Mouse (Mus musculus) left cerebral cortex, adult 2 months (tissue): ENCODE measurements around the gene Crybg3. TPM values are rescaled to one million over a fixed set of nuclear protein-coding genes. Genes with fewer than 3 reads are reported as not detected.

Experiments
- DNase-seq, 2 experiments: peaks; one replicate each; pipeline ENCODE4 v3.0.0; 2021 to 2022; ENCODE audit warnings: low spot score in 2 of 2, mixed read lengths in 1 of 2; ENCODE audit errors: extremely low spot score in 1 of 2
- H3K27ac ChIP-seq: fragments of 200-600 bp; 2 replicates; pipeline ENCODE4 v1.8.1; 2022
- H3K4me3 ChIP-seq: fragments of 200-600 bp; 2 replicates; pipeline ENCODE4 v1.8.1; 2022
- CTCF ChIP-seq: fragments of 200-600 bp; IDR thresholded peaks from 2 replicates; pipeline ENCODE4 v1.8.1; 2022; ENCODE audit warnings: antibody characterized with exemption, mild to moderate bottlenecking, moderate library complexity
- intact Hi-C: fragments of 180-260 bp; cut with DNase I; formaldehyde crosslinking; loops from one replicate; pipeline ENCODE4 v1.15.1; 2025
- long read RNA-seq, 2 experiments: library from polyadenylated mRNA; stranded (forward); transcript quantifications; one replicate each; pipeline ENCODE4 v2.0.0; 2021; ENCODE audit warnings: borderline mapping rate in 2 of 2
- total RNA-seq, 2 experiments: library from RNA; stranded (reverse); gene quantifications; 2 replicates each; pipeline ENCODE4 v1.2.3; 2021

The Crybg3 gene
- 1 to 10 TPM; 4.9 TPM for total RNA-seq
- long read RNA-seq, experiment 1, full-length matches to known transcripts, result 1 of 2 reads
- long read RNA-seq, experiment 1, partial matches to known transcripts, result 0 of 2 reads
- long read RNA-seq, experiment 1, other reads (novel, unspliced or antisense), result 1 of 2 reads
- long read RNA-seq, experiment 2, full-length matches to known transcripts, result 1 of 1 reads
- long read RNA-seq, experiment 2, partial matches to known transcripts, result 0 of 1 reads
- long read RNA-seq, experiment 2, other reads (novel, unspliced or antisense), result 0 of 1 reads

DNA sequence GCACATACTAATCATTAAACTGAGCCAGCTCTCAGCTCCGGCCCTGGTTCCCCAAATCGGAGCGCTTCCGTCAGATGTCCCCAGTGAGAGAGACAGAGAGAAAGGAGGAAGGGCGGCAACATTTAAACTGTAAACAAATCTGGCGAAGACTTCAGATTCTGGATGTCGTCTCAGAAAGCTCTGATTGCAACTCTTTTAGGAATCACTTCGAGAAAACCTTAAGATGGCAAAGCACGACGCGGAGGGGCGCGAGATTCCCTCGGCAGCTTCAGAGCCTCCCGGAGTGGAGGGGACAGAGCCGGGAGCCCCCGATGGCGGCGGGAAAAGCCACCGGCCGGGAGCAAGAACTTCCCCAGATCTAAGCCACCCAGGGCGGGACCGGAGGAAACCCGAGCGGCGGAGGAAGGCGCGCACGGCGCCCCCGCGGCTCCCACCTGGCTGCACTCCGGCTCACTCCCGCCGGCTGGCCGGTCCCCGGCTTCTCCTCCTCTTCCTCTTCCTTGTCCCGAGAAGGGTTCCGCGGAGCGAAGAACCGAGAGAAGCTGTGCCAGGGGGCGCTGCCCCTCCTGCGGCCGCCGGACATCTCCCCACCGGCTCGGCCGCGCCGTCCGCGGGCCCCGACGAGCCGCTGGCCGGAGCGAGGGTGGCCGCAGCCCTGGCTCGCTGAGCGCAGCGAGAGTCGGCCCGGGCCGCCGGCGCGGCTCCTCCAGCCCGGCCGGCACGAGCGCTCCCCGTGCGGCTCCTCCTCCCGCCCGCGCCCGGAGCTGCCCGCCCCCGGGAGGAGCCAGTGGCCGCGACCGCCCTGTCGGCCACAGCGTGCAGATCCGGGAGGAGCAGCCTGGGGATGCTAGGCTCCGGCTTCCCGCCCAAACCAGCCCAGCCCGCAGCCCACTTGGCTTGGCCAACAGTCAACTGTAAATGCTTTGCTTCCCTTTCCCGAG is at the start of gene Crybg3:
Gene Crybg3, minus strand, starts transcription at position 669 of the 941 bp plus-strand sequence.
- Histone ChIP-seq H3K27ac (peak within 1 kb of the TSS; percentile 58), H3K4me3 (peak within 1 kb of the TSS; percentile 72)
- TF ChIP-seq CTCF, result no peak; the same call in none of the 2 replicates
- intact Hi-C loops, result loop anchor here (5.0 kb wide), 2 partner anchors 53 to 128 kb away; partner anchors contain the start of gene Riox2
- DNase-seq, result peak; percentile 57 to 69

DNA sequence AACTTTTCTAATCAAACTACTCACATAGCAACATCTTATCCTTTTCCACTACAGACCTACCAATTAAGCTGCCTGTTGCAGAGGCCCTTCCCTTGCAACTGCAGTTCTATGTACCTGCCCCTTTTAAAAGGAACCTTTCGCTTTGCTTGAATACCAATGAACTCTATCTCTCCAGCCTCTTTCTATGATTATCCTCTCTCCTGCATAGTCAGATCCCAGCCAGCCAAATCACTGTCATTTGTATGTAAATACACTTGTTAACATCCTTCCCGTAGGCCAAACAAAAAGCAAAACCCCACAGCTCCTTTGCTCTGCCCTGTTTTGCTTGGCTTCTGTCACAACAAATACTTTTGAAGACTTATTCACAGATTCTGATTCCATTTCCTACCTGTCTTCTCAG is 43.0 kb upstream of the Crybg3 start:
- Histone ChIP-seq H3K27ac (no peak overlapping the region), H3K4me3 (no peak overlapping the region)
- TF ChIP-seq CTCF, result no peak
- DNase-seq, result no peak
- intact Hi-C loops, result no loop called here

DNA sequence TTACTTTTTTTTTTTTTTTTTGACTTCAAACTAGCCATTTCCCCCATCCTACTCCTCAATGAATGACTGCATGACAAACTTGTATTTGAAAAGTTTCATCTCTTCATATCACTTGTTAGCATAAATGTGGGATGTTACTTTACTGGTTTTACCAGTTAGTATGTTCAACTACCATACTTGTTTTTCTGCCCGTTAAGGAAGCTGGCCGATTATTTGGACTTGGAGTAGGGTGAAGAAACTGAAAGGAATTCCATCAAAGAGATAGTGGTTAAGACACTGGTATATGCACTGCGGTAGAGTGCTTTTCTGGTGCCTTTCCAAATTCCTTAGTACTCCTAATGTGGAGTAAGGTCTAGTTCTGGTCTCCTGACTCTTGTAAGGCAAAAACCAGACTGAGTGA is 39.2 kb upstream of the Crybg3 start:
- intact Hi-C loops, result no loop called here
- H3K4me3 ChIP-seq, result peak overlapping the region; percentile 63
- TF ChIP-seq CTCF, result no peak
- DNase-seq, result no peak
- no peak overlapping the region for H3K27ac ChIP-seq

DNA sequence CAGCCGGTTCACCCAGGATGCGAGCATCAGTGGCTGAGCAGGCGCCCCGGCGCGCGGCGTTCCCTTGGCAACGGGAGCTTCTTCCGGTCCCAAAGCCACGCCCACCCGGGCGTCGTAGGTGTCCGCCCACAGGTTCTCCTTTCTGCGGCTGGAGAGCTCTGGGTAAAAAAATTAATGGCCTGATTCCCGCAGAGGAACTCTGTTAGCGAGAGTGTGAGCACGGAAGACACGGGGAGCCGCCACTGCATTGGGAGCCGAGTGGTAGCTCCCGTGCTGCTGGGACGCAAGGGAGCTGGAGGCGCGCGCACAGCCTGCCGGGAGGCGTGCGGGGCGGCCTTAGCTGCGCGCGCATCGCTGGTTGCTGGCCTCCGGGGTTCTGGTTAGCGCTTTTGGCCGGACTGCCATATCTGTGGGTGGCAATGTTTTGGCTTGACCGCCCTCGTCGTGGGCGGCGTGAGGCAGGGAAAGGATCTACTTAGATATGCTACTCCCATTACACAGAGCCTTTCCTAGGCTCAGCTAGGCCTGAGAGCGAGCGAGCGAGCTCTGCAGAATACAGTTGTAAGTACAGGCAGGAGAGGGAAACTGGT is 38.4 kb upstream of the Crybg3 start, which contains the start of gene Arl6:
Gene Arl6, minus strand, starts transcription at position 290 of the 590 bp plus-strand sequence.
- DNase-seq, result peak; percentile 94 to 95
- intact Hi-C loops, result no loop called here
- peak within 1 kb of the TSS; percentile 99 for H3K27ac ChIP-seq

DNA sequence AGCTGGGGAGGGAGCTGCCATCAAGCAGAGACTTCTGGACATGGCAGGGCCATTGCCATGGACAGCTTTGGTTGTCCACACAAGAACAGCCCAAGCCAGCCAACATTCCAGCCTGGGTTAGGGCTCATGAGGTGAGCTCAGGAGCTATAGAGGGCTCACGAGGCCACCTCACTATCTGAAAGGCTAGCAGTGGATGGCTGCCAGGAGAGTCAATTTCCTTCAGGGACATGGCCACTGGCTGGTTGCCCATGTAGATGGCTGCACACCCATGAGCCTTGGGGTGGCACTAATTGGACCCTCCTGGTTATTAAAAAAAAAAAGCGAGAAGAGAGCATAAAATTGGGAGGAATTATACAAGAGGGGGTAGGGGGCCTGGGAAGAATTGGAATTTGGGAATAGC is 33.8 kb upstream of the Crybg3 start:
- H3K27ac ChIP-seq, result no peak overlapping the region
- intact Hi-C loops, result no loop called here
- TF ChIP-seq CTCF, result no peak
- no peak overlapping the region for H3K4me3 ChIP-seq
- DNase-seq, result no peak

More for the DNA sequence above, 38.4 kb upstream of the Crybg3 start, which contains the start of gene Arl6:
- H3K4me3 ChIP-seq, result peak within 1 kb of the TSS; percentile 63
- no peak for TF ChIP-seq CTCF

DNA sequence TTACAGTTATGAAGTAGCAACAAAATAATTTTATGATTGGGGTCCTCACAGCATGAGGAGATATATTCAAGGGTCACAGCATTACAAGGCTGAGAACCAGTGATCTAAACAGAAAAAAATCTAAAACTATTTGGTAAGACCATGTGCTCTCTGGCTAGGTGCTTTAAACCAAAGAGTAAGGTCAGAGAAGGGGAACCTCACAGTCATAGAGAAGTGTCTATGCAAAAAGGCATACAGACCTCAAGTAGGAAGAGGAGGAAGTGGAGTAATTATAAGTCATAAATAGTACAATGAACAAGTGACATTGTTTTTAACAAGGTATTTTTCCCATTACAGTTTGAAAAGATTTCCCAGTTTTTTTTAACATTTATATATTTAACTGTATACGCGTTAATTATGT is 20.8 kb upstream of the Crybg3 start:
- no peak for DNase-seq
- H3K27ac ChIP-seq, result no peak overlapping the region
- H3K4me3 ChIP-seq, result no peak overlapping the region
- intact Hi-C loops, result no loop called here
- TF ChIP-seq CTCF, result no peak

DNA sequence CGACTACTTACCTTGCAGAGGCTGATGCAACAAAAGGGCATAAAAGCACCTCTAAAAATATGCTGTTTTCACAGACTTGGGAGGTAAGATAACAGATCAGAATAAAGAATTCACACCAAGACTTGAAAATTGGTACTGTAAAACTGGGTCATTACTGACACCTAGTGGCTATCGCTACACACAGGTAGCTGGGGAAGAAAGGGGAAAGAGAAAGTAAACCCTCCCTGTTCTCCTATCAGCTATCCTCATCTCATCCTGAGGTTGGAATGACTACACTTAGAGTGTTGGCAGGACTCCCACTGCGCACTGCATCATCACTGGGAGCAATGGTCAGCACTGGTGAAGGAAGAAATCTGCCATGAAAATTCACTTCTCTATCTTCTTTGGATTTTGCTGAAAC is 16.4 kb upstream of the Crybg3 start:
- no peak overlapping the region for H3K27ac ChIP-seq

DNA sequence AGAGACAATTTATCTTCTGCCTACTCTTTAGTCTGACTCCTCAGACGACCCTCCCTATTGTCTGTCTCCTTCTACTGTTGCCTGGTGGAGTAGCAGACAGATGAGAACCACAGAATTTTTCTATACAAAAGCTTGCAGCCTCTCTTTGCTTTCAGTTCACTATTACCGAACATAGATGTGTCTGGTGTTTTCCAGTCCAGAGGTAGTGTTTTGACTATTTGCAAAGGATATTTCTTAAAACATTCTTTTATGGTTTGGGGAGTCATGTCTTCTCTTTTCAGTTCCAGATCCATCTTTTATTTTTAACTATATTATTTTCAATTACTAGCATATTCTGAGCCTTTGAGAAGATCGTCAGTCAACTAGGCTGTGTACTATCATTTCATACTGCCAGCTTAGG is 14.9 kb upstream of the Crybg3 start:
- intact Hi-C loops, result loop anchor here (5.0 kb wide), 1 partner anchor 78 kb away; no protein-coding TSS in a partner anchor
- no peak for DNase-seq
- Histone ChIP-seq H3K4me3 (no peak overlapping the region), H3K27ac (no peak overlapping the region)
- TF ChIP-seq CTCF, result no peak

More for the DNA sequence above, 16.4 kb upstream of the Crybg3 start:
- no peak overlapping the region for H3K4me3 ChIP-seq
- peak; percentile 84 for TF ChIP-seq CTCF
- peak; percentile 15 to 29 for DNase-seq
- intact Hi-C loops, result loop anchor here (1.0 to 5.0 kb wide), 3 partner anchors 80 to 196 kb away; no protein-coding TSS in a partner anchor

DNA sequence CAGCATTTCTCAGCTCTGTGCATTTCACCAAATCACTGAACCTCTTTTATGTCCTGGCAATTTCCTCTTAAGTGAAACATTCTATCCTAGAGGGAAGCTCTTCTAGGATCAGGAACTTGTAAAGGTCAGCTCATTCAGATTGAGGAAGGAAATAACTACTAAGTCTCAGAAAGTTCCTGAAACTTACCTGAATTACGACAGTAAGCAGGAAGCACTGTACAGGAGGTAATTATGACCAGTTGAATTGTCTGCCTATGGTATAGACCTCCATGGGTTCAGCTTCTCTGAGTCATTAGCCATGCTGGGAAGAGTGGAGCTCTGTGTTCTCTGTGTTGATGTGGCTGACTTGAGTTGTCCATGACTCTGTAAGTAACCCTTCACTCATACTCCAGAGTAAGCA is 10.0 kb upstream of the Crybg3 start:
- Histone ChIP-seq H3K27ac (no peak overlapping the region), H3K4me3 (no peak overlapping the region)
- TF ChIP-seq CTCF, result no peak
- no peak for DNase-seq
- intact Hi-C loops, result no loop called here

DNA sequence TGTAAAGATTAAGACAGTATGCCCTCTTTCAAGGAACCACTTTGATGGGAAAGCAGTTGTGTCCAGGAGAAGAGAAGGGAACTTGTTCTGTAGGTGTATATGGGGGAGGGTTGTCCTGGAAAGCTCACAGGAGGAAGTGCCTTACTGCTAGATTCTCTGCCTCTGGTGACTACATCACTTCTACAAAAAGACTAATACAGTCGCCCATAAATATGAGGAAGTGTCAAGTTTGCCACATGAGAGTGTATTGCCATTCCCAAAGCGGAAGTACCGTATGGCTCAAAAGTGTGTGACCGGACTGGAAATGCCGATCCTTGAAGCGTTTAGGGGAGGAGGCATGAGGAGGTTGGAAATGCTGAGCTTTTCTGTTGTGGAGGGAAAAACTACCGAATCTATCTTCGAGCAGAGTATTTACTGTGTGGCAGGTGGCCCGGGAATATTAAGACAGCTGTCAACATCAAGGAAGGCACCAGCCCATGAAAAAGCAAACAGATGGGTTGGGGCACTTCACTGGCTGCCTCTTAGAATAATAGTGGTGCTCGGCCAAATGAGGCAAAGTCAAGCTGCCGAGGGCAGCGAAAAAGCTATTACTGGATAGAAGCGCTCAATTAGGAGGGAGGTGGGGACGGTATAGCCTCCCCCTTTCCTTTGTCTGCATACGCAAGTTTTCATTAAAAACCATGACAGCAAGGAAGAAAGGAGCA is 3.5 kb upstream of the Crybg3 start:
- TF ChIP-seq CTCF, result no peak
- intact Hi-C loops, result loop anchor here (5.0 kb wide), 2 partner anchors 57 to 132 kb away; partner anchors contain the start of gene Riox2
- H3K4me3 ChIP-seq, result peak overlapping the region; percentile 21
- no peak overlapping the region for H3K27ac ChIP-seq
- no peak for DNase-seq
